Mouse (Mus musculus) brain, embryonic 14.5 days (tissue): ENCODE measurements around the gene Aqp7.

Experiments
- CTCF ChIP-seq: fragments of 200-500 bp; IDR thresholded peaks from 2 replicates; pipeline ENCODE4 v1.5.1; 2012; ENCODE audit warnings: inconsistent platforms, mild to moderate bottlenecking, moderate library complexity, borderline replicate concordance; ENCODE audit not compliant: insufficient read depth, insufficient read length; ENCODE audit errors: extremely low read depth
- POLR2A ChIP-seq: fragments of 200-500 bp; IDR thresholded peaks from 2 replicates; pipeline ENCODE4 v1.6.1; 2012; ENCODE audit warnings: mild to moderate bottlenecking, inconsistent platforms, borderline replicate concordance; ENCODE audit not compliant: poor library complexity, insufficient read depth, insufficient read length, severe bottlenecking; ENCODE audit errors: extremely low read depth

GRCm38 (mm10) chr4:41081733-41082132 lies 33.8 kb upstream of the Aqp7 start:
- no peak for TF ChIP-seq CTCF
- TF ChIP-seq POLR2A: no peak
